Mouse (Mus musculus): Measurements from ENCODE around the gene Mxd4.

DNA sequence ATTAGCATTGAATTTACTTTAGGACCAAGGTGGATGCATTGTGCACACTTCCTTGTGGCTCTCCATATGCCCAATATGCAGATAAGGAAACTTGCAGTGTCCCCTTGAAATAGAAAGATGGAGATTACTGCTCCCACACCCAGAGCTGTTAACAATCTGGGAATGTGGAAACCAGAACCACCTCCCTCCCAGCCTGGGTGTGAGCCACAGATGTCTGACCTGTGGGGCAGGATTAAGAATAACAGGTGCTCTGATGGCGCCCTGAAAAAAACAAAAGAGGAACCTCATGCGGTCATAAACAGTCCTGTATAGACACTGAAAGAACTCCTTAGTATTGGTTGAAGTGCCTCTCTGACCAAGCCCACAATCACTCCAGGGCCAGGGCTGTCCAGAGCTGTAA lies 1.3 kb upstream of the Mxd4 start:
- TF ChIP-seq CTCF (IDR thresholded peaks at IDR 0.05; ENCODE audit: low read depth, low read length) (no peak), POLR2A (IDR thresholded peaks at IDR 0.05; ENCODE audit: extremely low read depth, insufficient read depth, low read length) (no peak)

Data from liver, adult 2 months (tissue).